Comparison of ENCODE assay signal across 7 mouse cellular contexts in genomic region chr4:40852249-40852781, GRCm38 (mm10). TPM values are rescaled to one million over a fixed set of nuclear protein-coding genes. Genes with fewer than 3 reads are reported as not detected.
A peak's percentile ranks its signal among the peaks of the same experiment; 100 is the strongest.
DNase-seq lines count a peak whose midpoint lies in the region; TF ChIP-seq lines count a peak whose summit lies in the region.

No protein-coding gene starts in this region.

- H3K4me2 ChIP-seq in CH12.LX (ENCODE audit: insufficient read depth, low read depth, poor library complexity, severe bottlenecking) = peak overlapping the region; percentile 66

- peaks cover 17 to 58% of the 10 kb centered on the region in 2 experiments for H3K4me1 ChIP-seq in CH12.LX (ENCODE audit: control insufficient read depth in 1 of 2, insufficient read depth in 2 of 2)

- H3K9me3 ChIP-seq in CH12.LX (replicated peaks; ENCODE audit: low read length) = no peaks in the 10 kb centered on the region

- TF ChIP-seq POLR2A in CH12.LX (IDR thresholded peaks at IDR 0.05; ENCODE audit: low read depth, low read length) = no peak; the same call in 1 of the 2 replicates

- TF ChIP-seq CTCF in CH12.LX (conservative IDR thresholded peaks at IDR 0.05 in 1 of 2, IDR thresholded peaks at IDR 0.05 in 1 of 2; ENCODE audit: low read depth in 2 of 2, low read length in 2 of 2) = no peak

- H3K36me3 ChIP-seq in CH12.LX (replicated peaks in 1 of 2; ENCODE audit: control insufficient read depth in 1 of 2, insufficient read depth in 1 of 2, low read length in 1 of 2) = peaks cover 4 to 32% of the 10 kb centered on the region in 2 experiments

- H3K9ac ChIP-seq in CH12.LX (ENCODE audit: insufficient read depth, low read depth) = peak overlapping the region; percentile 81

- TF ChIP-seq EP300 in CH12.LX (IDR thresholded peaks at IDR 0.05; ENCODE audit: low read length) = no peak

- peaks cover 55% of the 10 kb centered on the region for H3K79me2 ChIP-seq in CH12.LX (replicated peaks; ENCODE audit: control insufficient read depth, extremely low read depth, insufficient read depth, poor library complexity, severe bottlenecking)

- in situ Hi-C loops in CH12.LX (cut with MboI; ENCODE audit: low pct_ligation_motif_present, low pct_unique_long_range_greater_than_20kb, low sequenced_read_pairs) = no loop called here

- DNase-seq in CH12.LX (ENCODE audit: extremely low read depth) = no peak
- peak; percentile 48 for DNase-seq in Muller cell, postnatal 12 days (ENCODE audit: inconsistent ontology term)
- DNase-seq in gastrocnemius, postnatal 10 days = peak; percentile 36
- peak; percentile 71 for DNase-seq in kidney, adult 11 months
- DNase-seq in lung, postnatal 25 days (ENCODE audit: low spot score) = peak; percentile 37
- no peak for DNase-seq in left cerebral cortex, adult 8-10 months (ENCODE audit: low spot score in 2 of 2)
- no peak for DNase-seq in natural killer cell, adult 2 months (ENCODE audit: low spot score in 2 of 2)

- dilution Hi-C loops in CH12.LX (cut with MboI; ENCODE audit: extremely low pct_ligation_motif_present, extremely low pct_unique_long_range_greater_than_20kb, low sequenced_read_pairs) = no loop called here

- no peak for TF ChIP-seq RAD21 in CH12.LX (IDR thresholded peaks at IDR 0.05; ENCODE audit: low read depth, low read length)

- H3K4me3 ChIP-seq in CH12.LX (replicated peaks in 1 of 3; ENCODE audit: low read depth in 2 of 3, low read length in 2 of 3, poor library complexity in 1 of 3) = peak overlapping the region; percentile 92 to 99 (median 92)

- no peaks in the 10 kb centered on the region for H3K27me3 ChIP-seq in CH12.LX (replicated peaks)

- peak overlapping the region; percentile 91 for H3K27ac ChIP-seq in CH12.LX (ENCODE audit: insufficient read depth, low read depth)

TF ChIP-seq in CH12.LX, 34 proteins besides CTCF, POLR2A, EP300 and RAD21:
- TF ChIP-seq ELF1 (IDR thresholded peaks at IDR 0.05; ENCODE audit: low read depth, low read length) = no peak
- no peak for TF ChIP-seq KAT2A (IDR thresholded peaks at IDR 0.05; ENCODE audit: insufficient replicate concordance, low read length)
- no peak for TF ChIP-seq JUN (IDR thresholded peaks at IDR 0.05; ENCODE audit: insufficient read depth, low read depth, low read length)
- TF ChIP-seq TCF12 (IDR thresholded peaks at IDR 0.05; ENCODE audit: low read depth, low read length) = no peak
- no peak for TF ChIP-seq PAX5 (IDR thresholded peaks at IDR 0.05; ENCODE audit: low read length)
- TF ChIP-seq MAX (IDR thresholded peaks at IDR 0.05; ENCODE audit: low read length) = no peak
- peak; percentile 8; the same call in 1 of the 2 replicates for TF ChIP-seq UBTF (IDR thresholded peaks at IDR 0.05; ENCODE audit: low read depth, low read length)
- peak; percentile 71 for TF ChIP-seq ETS1 (conservative IDR thresholded peaks at IDR 0.05; ENCODE audit: low read depth, low read length)
- no peak for TF ChIP-seq ZKSCAN1 (IDR thresholded peaks at IDR 0.05; ENCODE audit: borderline replicate concordance, low read depth, low read length)
- no peak for TF ChIP-seq ZC3H11A (IDR thresholded peaks at IDR 0.05; ENCODE audit: low read depth, low read length)
- peak; percentile 15; the same call in 1 of the 2 replicates for TF ChIP-seq MYC (IDR thresholded peaks at IDR 0.05; ENCODE audit: low read depth, low read length)
- TF ChIP-seq NELFE (IDR thresholded peaks at IDR 0.05; ENCODE audit: low read depth, low read length) = no peak
- TF ChIP-seq ZMIZ1 (IDR thresholded peaks at IDR 0.05; ENCODE audit: low read depth, low read length) = no peak
- TF ChIP-seq NRF1 (IDR thresholded peaks at IDR 0.05; ENCODE audit: low read depth, low read length) = no peak
- no peak for TF ChIP-seq USF2 (conservative IDR thresholded peaks at IDR 0.05; ENCODE audit: low read depth, low read length)
- no peak for TF ChIP-seq POLR2AphosphoS2 (IDR thresholded peaks at IDR 0.05; ENCODE audit: low read depth, low read length)
- TF ChIP-seq CHD1 (IDR thresholded peaks at IDR 0.05; ENCODE audit: low read depth, low read length) = no peak; the same call in 1 of the 2 replicates
- TF ChIP-seq USF1 (IDR thresholded peaks at IDR 0.05; ENCODE audit: low read depth, low read length) = no peak
- peak; percentile 51; the same call in 1 of the 2 replicates for TF ChIP-seq SIN3A (IDR thresholded peaks at IDR 0.05; ENCODE audit: low read length)
- TF ChIP-seq JUND (conservative IDR thresholded peaks at IDR 0.05; ENCODE audit: low read depth, low read length) = no peak
- TF ChIP-seq MEF2A (IDR thresholded peaks at IDR 0.05; ENCODE audit: borderline replicate concordance, low read depth, low read length) = peak; percentile 88
- TF ChIP-seq MXI1 (IDR thresholded peaks at IDR 0.05; ENCODE audit: low read depth, low read length) = peak; percentile 49; the same call in 1 of the 2 replicates

RNA-seq across cellular contexts. Expression of gene B4galt1, which starts 1.5 kb away (rescaled TPM):
- 39.5 and 46.6 TPM in 2 replicates for total RNA-seq in CH12.LX (2012; rRNA removed)
- 59.6 and 66.6 TPM in 2 replicates for total RNA-seq in CH12.LX (2014; rRNA removed)
- 72.4 and 80.2 TPM in 2 replicates for polyA plus RNA-seq in CH12.LX (2012; ENCODE audit: insufficient read length, low read depth)
- total RNA-seq in gastrocnemius, postnatal 10 days (2021) = 10 to 100 TPM; 52.0 to 58.6 TPM
- total RNA-seq in left cerebral cortex, adult 8-10 months (2022) = 1 to 10 TPM; 4.2 to 7.3 (median 5.4) TPM

Comparison
In these comparisons a context has a peak if more than half of its experiments do, and no peak if none do; other contexts are left out.
1. DNase-seq: peak in Muller cell, postnatal 12 days (single experiment), gastrocnemius, postnatal 10 days (single experiment), kidney, adult 11 months (single experiment) and lung, postnatal 25 days (single experiment); none in CH12.LX (single experiment), left cerebral cortex, adult 8-10 months (0 of 2) and natural killer cell, adult 2 months (0 of 2).
2. RNA of gene B4galt1, which starts 1.5 kb away (total RNA-seq): 39.5 to 66.6 TPM in CH12.LX and 52.0 to 58.6 TPM in gastrocnemius, postnatal 10 days; 4.2 to 7.3 TPM in left cerebral cortex, adult 8-10 months; every median in the first group is over 4 times any median in the second.